Mouse (Mus musculus) cerebellum, postnatal 14 days (tissue): ENCODE data around the gene Spn.

Source experiments
- DNase-seq, 2 experiments: peaks; one replicate each; pipeline ENCODE4 v3.0.0; 2021; ENCODE audit warnings: mixed read lengths in 2 of 2

The Spn gene

GRCm38 (mm10) chr7:127139562-127139961, 1.9 kb upstream of the Spn start:
- no peak for DNase-seq

GRCm38 (mm10) chr7:127139100-127139499, 1.5 kb upstream of the Spn start:
- no peak for DNase-seq

- DNase-seq = no peak
These were observed 1.2 kb downstream of the Spn start for GRCm38 (mm10) chr7:127136181-127137071.

- no peak for DNase-seq
These were observed 2.7 kb downstream of the Spn start for GRCm38 (mm10) chr7:127134821-127135447.

GRCm38 (mm10) chr7:127133125-127133524, 4.5 kb downstream of the Spn start:
- DNase-seq = no peak

- peak; percentile 79 to 82 for DNase-seq
These were observed 8.0 kb downstream of the Spn start for GRCm38 (mm10) chr7:127129638-127130037.

GRCm38 (mm10) chr7:127121911-127122270, 15.7 kb downstream of the Spn start, which contains the start of gene Qprt:
TSS of gene Qprt (minus strand) at chr7:127122226.
- no peak for DNase-seq

- DNase-seq = no peak
These were observed 16.3 kb downstream of the Spn start for GRCm38 (mm10) chr7:127121061-127121910.

- no peak for DNase-seq
These were observed 18.8 kb downstream of the Spn start for GRCm38 (mm10) chr7:127118671-127119445.

- DNase-seq = peak in 1 of 2 experiments; percentile 35
These were observed 19.7 kb downstream of the Spn start for GRCm38 (mm10) chr7:127117948-127118347.

GRCm38 (mm10) chr7:127116331-127116935, 21.2 kb downstream of the Spn start:
- DNase-seq = no peak

GRCm38 (mm10) chr7:127114920-127115319, 22.7 kb downstream of the Spn start:
- DNase-seq = no peak

GRCm38 (mm10) chr7:127113614-127114259, 23.9 kb downstream of the Spn start:
- no peak for DNase-seq

GRCm38 (mm10) chr7:127112921-127113597, 24.6 kb downstream of the Spn start:
- DNase-seq = no peak

- DNase-seq = no peak
These were observed 25.3 kb downstream of the Spn start for GRCm38 (mm10) chr7:127112251-127112841.

- DNase-seq = peak; percentile 58 to 73
These were observed 26.2 kb downstream of the Spn start for GRCm38 (mm10) chr7:127111461-127111860.

GRCm38 (mm10) chr7:127110239-127111007, 27.2 kb downstream of the Spn start:
- peak; percentile 92 to 93 for DNase-seq

GRCm38 (mm10) chr7:127105551-127105950, 32.1 kb downstream of the Spn start:
- DNase-seq = peak; percentile 35

- DNase-seq = peak; percentile 90 to 91
These were observed 32.9 kb downstream of the Spn start for GRCm38 (mm10) chr7:127104560-127105332.
